Mouse (Mus musculus) MEL (cell line): ENCODE data around the gene Unc13c.

Experiments used
- CTCF ChIP-seq, 3 experiments: IDR thresholded peaks in 2 of 3; conservative IDR thresholded peaks in 1 of 3; 2 replicates each; pipeline ENCODE4 v1.5.1; 2011 to 2012; ENCODE audit warnings: low read length in 3 of 3, low read depth in 2 of 3, mild to moderate bottlenecking in 2 of 3, improper control_type of control experiment in 1 of 3, inconsistent platforms in 1 of 3, mixed read lengths in 1 of 3, moderate library complexity in 1 of 3; ENCODE audit not compliant: control insufficient read depth in 1 of 3, insufficient read depth in 1 of 3, poor library complexity in 1 of 3, severe bottlenecking in 1 of 3
- E2F4 ChIP-seq: IDR thresholded peaks from 2 replicates; pipeline ENCODE4 v1.6.1; 2011; ENCODE audit warnings: low read depth, low read length, improper control_type of control experiment, borderline replicate concordance
- ETS1 ChIP-seq: IDR thresholded peaks from 2 replicates; pipeline ENCODE4 v1.6.1; 2012; ENCODE audit warnings: low read depth, mild to moderate bottlenecking, inconsistent platforms, low read length, improper control_type of control experiment, moderate library complexity
- MAFK ChIP-seq: IDR thresholded peaks from 2 replicates; pipeline ENCODE4 v1.6.1; 2011; ENCODE audit warnings: low read depth, mild to moderate bottlenecking, low read length, improper control_type of control experiment, borderline replicate concordance
- MXI1 ChIP-seq: IDR thresholded peaks from 2 replicates; pipeline ENCODE4 v1.6.1; 2011; ENCODE audit warnings: mild to moderate bottlenecking, low read depth, low read length, improper control_type of control experiment
- POLR2AphosphoS2 ChIP-seq: IDR thresholded peaks from 2 replicates; pipeline ENCODE4 v1.6.1; 2011; ENCODE audit warnings: low read length, improper control_type of control experiment
- POLR2AphosphoS5 ChIP-seq: IDR thresholded peaks from 2 replicates; pipeline ENCODE4 v1.6.1; 2012; ENCODE audit warnings: low read depth, borderline replicate concordance, mild to moderate bottlenecking, inconsistent platforms, low read length, moderate library complexity, mixed read lengths
- RCOR1 ChIP-seq: IDR thresholded peaks from 2 replicates; pipeline ENCODE4 v1.6.1; 2012; ENCODE audit warnings: low read depth, mild to moderate bottlenecking, inconsistent platforms, low read length, improper control_type of control experiment
- TAL1 ChIP-seq: IDR thresholded peaks from 2 replicates; pipeline ENCODE4 v1.6.1; 2012; ENCODE audit warnings: mild to moderate bottlenecking, inconsistent platforms, low read length, moderate library complexity, mixed read lengths
- TBP ChIP-seq: IDR thresholded peaks from 2 replicates; pipeline ENCODE4 v1.8.0; 2011; ENCODE audit warnings: low read depth, low read length, improper control_type of control experiment
- USF1 ChIP-seq: IDR thresholded peaks from 2 replicates; pipeline ENCODE4 v1.6.1; 2014; ENCODE audit warnings: low read depth, mild to moderate bottlenecking, inconsistent platforms, low read length, improper control_type of control experiment, moderate library complexity
- ZKSCAN1 ChIP-seq: IDR thresholded peaks from 2 replicates; pipeline ENCODE4 v1.6.1; 2012; ENCODE audit warnings: low read depth, mild to moderate bottlenecking, inconsistent platforms, low read length, improper control_type of control experiment, moderate library complexity

- TF ChIP-seq E2F4 (no peak), CTCF (IDR thresholded peaks at IDR 0.05 in 2 of 3, conservative IDR thresholded peaks at IDR 0.05 in 1 of 3; ENCODE audit: control insufficient read depth in 1 of 3, insufficient read depth in 1 of 3, low read depth in 2 of 3, low read length in 3 of 3, poor library complexity in 1 of 3, severe bottlenecking in 1 of 3) (no peak), ZKSCAN1 (no peak), MXI1 (no peak), POLR2AphosphoS5 (no peak), MAFK (no peak), TAL1 (no peak), ETS1 (no peak), TBP (no peak), RCOR1 (no peak), USF1 (no peak), POLR2AphosphoS2 (no peak)
Observed at GRCm38 (mm10) chr9:73970717-73971116, 2.0 kb upstream of the Unc13c start.
